Mouse (Mus musculus) limb, embryonic 11.5 days (tissue): Measurements from ENCODE around the gene Lamc1. TPM values are rescaled to one million over a fixed set of nuclear protein-coding genes. Genes with fewer than 3 reads are reported as not detected.
A peak's percentile ranks its signal among the peaks of the same experiment; 100 is the strongest.

Source experiments
- ATAC-seq: fragments of 200-750 bp; cut with Nextera tagmentation; 2 replicates; pipeline ENCODE4 v1.8.0; 2017; ENCODE audit warnings: low read depth; ENCODE audit not compliant: insufficient number of reproducible peaks, low FRiP score, low TSS enrichment
- DNase-seq: peaks from one replicate; pipeline ENCODE4 v3.0.0-alpha.2; 2015; ENCODE audit warnings: low spot score
- H3K27ac ChIP-seq: fragments of 300-500 bp; sonication (generic); replicated peaks from 2 replicates; pipeline ENCODE4 v1.5.1; 2014; ENCODE audit warnings: low read depth, mild to moderate bottlenecking, low read length
- H3K27me3 ChIP-seq: fragments of 300-500 bp; sonication (generic); 2 replicates; pipeline ENCODE4 v1.6.1; 2014; ENCODE audit warnings: mild to moderate bottlenecking, low read length, mixed read lengths; ENCODE audit not compliant: control insufficient read depth, insufficient read depth
- H3K36me3 ChIP-seq: fragments of 300-500 bp; sonication (generic); 2 replicates; pipeline ENCODE4 v1.6.1; 2014; ENCODE audit warnings: mild to moderate bottlenecking, low read length, moderate library complexity, mixed read lengths; ENCODE audit not compliant: control insufficient read depth, insufficient read depth
- H3K4me1 ChIP-seq: fragments of 300-500 bp; sonication (generic); 2 replicates; pipeline ENCODE4 v1.6.1; 2014; ENCODE audit warnings: low read length, mixed read lengths; ENCODE audit not compliant: control insufficient read depth, insufficient read depth
- H3K4me2 ChIP-seq: fragments of 300-500 bp; sonication (generic); 2 replicates; pipeline ENCODE4 v1.6.1; 2014; ENCODE audit warnings: low read depth, mild to moderate bottlenecking, moderate library complexity; ENCODE audit not compliant: severe bottlenecking
- H3K4me3 ChIP-seq: fragments of 300-500 bp; sonication (generic); 2 replicates; pipeline ENCODE4 v1.5.1; 2014; ENCODE audit warnings: low read depth, low read length
- H3K9ac ChIP-seq: fragments of 300-500 bp; sonication (generic); 2 replicates; pipeline ENCODE4 v1.6.1; 2014; ENCODE audit warnings: mild to moderate bottlenecking, low read length
- H3K9me3 ChIP-seq: fragments of 300-500 bp; sonication (generic); 2 replicates; pipeline ENCODE4 v1.6.1; 2016; ENCODE audit warnings: low read length; ENCODE audit not compliant: control insufficient read depth
- WGBS: fragments of 180-500 bp; shearing (Covaris S2); extraction: QIAGEN DNeasy Blood & Tissue Kit; methylation state at CpG from one replicate; pipeline ENCODE4 v1.1.7; 2014; 5-methylcytosine and 5-hydroxymethylcytosine counted together
- polyA plus RNA-seq: library from polyadenylated mRNA; unstranded; fragments of >200 nt; fragmentation: Nextera tagmentation; extraction: Ambion mirVana; gene quantifications from 2 replicates; pipeline ENCODE4 v1.2.1, GENCODE M21; 2014

Gene Lamc1
- polyA plus RNA-seq, 1 experiment from 2014 or later: 29.9 TPM

DNA sequence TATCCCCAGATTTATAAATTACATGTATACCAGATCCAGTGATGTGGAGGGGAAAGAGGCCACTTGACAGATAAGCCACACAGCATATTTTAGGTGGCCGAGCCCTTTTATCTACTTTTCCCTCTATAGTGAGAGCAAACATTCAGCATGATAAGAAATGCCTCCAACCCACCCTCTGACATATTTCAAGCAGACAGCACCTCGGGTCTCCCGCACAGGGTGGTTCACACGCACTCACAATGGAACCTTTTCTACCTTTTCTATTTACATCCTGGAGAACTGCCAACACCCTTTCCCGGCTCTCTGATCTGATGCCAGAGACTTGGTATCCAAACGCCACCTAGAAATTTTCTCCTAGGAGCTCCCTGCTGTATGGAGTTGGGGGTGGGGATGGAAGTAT is 58.0 kb downstream of the Lamc1 start:
- Histone ChIP-seq H3K9me3 (no peaks in the 10 kb centered on the region), H3K9ac (no peak overlapping the region), H3K4me3 (no peak overlapping the region), H3K4me1 (no peaks in the 10 kb centered on the region), H3K27me3 (no peaks in the 10 kb centered on the region), H3K27ac (no peak overlapping the region), H3K36me3 (no peaks in the 10 kb centered on the region), H3K4me2 (no peak overlapping the region)
- DNase-seq (no peak), ATAC-seq (no peak)
- WGBS: 81% methylated on average over 6 of the region's 6 CpGs

DNA sequence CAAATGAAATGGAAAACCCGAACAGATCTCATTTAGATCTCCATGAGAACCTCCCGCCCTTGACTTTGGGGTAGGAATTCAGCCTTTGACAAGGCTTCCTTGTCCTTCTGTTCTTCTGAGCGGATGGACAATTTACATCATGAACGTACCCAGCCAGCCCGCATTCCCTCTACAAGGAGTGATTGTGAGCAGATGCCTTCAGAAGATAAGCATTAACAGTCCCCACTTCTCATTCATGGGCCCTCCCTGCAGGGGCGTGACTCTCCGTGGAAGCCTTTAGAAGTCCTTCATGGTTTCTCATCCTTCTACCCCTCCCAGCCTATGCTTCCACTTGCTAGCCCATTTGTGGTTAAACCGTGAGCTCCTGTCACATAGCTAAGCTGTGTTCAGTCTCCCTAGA is 58.9 kb downstream of the Lamc1 start:
- H3K4me2 ChIP-seq: no peak overlapping the region
- no peaks in the 10 kb centered on the region for H3K4me1 ChIP-seq
- H3K27me3 ChIP-seq: no peaks in the 10 kb centered on the region
- H3K36me3 ChIP-seq: no peaks in the 10 kb centered on the region
- DNase-seq: no peak
- ATAC-seq: no peak
- H3K27ac ChIP-seq: no peak overlapping the region
- 61% methylated on average over 8 of the region's 8 CpGs for WGBS
- no peaks in the 10 kb centered on the region for H3K9me3 ChIP-seq
- H3K4me3 ChIP-seq: no peak overlapping the region
- H3K9ac ChIP-seq: no peak overlapping the region

DNA sequence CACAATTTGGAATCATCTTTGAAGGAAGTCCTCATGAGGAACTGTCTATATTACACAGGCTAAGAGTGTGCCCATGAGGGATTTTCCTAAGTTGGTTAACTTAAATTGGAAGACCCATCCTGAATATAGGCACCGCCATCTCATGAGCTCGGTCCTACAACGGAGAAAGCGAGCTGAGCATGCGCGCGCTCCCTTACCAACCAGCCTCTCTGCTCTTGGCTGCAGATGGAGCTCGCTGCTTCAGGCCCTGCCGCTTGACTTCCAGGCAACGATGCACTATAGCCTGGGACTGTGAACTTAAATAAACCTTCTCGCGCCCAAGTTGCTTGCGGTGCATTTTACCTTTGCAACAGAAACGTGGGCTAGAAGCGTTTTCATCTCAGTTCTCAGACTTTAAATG is 61.8 kb downstream of the Lamc1 start:
- ATAC-seq: no peak
- whole genome bisulfite sequencing: 94% methylated on average over 15 of the region's 15 CpGs
- DNase-seq: no peak
- H3K4me1 ChIP-seq: no peaks in the 10 kb centered on the region
- no peaks in the 10 kb centered on the region for H3K9me3 ChIP-seq
- no peak overlapping the region for H3K4me2 ChIP-seq
- no peaks in the 10 kb centered on the region for H3K27me3 ChIP-seq
- H3K4me3 ChIP-seq: no peak overlapping the region
- no peak overlapping the region for H3K9ac ChIP-seq
- H3K27ac ChIP-seq: no peak overlapping the region
- no peaks in the 10 kb centered on the region for H3K36me3 ChIP-seq

DNA sequence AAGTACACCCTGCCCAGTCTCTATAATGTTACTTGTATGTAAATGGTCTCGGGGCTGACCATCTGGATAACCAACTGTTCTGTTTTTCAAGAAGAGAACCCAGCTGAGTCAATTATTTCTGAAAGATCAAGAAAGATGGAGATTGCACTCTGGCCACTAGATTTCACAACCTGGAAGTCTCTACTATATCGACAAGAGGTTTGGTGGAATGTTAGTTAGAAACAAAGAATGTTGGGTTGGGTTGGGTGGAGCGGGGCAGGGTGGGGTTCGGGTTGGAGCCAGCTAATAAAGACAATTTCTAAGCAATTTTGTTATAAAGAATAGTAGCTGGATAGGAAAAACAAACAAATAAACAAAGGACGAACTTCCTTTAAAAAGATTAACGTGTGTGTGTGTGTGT is 62.9 kb downstream of the Lamc1 start:
- WGBS: 91% methylated on average over 6 of the region's 6 CpGs
- Histone ChIP-seq H3K9me3 (no peaks in the 10 kb centered on the region), H3K27ac (no peak overlapping the region), H3K27me3 (no peaks in the 10 kb centered on the region), H3K36me3 (no peaks in the 10 kb centered on the region), H3K4me3 (no peak overlapping the region), H3K9ac (no peak overlapping the region), H3K4me2 (no peak overlapping the region), H3K4me1 (0 out of 2 replicates have a peak, but pooled peaks cover 3% of the 10 kb centered on the region)
- no peak for DNase-seq
- ATAC-seq: no peak

DNA sequence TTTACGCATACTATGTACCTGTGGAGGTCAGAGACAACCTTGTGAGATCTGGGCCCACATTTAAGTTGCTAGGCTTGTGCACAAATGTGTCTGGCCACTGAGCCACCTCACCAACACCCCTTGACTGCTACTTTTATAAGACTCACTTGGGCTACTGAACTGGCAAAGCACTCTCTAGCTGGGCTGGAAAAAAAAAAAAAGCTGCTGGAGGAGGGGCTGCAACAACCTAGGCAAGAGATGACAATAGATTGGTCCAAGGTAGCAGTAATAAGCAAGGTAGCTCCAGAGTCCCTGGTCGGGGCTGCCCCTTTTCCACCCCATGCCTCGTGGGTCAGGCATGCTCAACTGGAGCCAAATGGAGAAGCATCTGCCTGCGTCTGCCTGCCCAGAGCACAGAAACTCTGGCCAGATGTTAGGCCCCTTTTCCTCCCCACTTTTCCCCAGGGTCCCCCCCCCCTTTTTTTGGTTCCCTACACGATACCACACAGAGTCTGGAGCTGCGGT is 63.7 kb downstream of the Lamc1 start:
- no peak for DNase-seq

DNA sequence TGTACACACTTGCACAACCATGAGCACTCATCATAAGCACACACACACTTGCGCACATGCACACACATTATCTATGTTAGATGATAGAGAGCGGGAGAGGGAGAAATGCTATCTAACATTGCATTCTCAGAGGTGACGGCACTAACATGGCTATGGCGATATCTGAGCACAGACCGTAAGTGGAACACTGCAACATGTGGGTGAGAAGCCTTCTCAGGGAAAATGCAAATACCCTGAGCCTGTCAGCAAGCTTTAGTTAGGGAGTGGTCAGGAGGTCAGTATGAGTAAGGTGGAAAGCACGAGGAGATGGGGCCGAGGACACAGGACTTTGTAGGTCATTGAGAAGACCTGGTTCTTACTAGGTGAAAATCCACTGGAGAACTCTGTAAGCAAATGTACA is 64.3 kb downstream of the Lamc1 start:
- Histone ChIP-seq H3K27me3 (no peaks in the 10 kb centered on the region), H3K9me3 (no peaks in the 10 kb centered on the region), H3K4me3 (no peak overlapping the region), H3K4me1 (0 out of 2 replicates have a peak, but pooled peaks cover 3% of the 10 kb centered on the region), H3K4me2 (no peak overlapping the region), H3K27ac (no peak overlapping the region), H3K36me3 (no peaks in the 10 kb centered on the region), H3K9ac (no peak overlapping the region)
- 93% methylated on average over 7 of the region's 7 CpGs for WGBS
- ATAC-seq: no peak
- DNase-seq: no peak

More for the DNA sequence above, 63.7 kb downstream of the Lamc1 start:
- H3K36me3 ChIP-seq: no peaks in the 10 kb centered on the region
- H3K27ac ChIP-seq: no peak overlapping the region
- no peak for ATAC-seq
- no peak overlapping the region for H3K9ac ChIP-seq
- no peak overlapping the region for H3K4me2 ChIP-seq
- no peaks in the 10 kb centered on the region for H3K27me3 ChIP-seq
- H3K9me3 ChIP-seq: no peaks in the 10 kb centered on the region
- no peak overlapping the region for H3K4me3 ChIP-seq
- 0 out of 2 replicates have a peak, but pooled peaks cover 3% of the 10 kb centered on the region for H3K4me1 ChIP-seq
- 76% methylated on average over 6 of the region's 6 CpGs for WGBS

DNA sequence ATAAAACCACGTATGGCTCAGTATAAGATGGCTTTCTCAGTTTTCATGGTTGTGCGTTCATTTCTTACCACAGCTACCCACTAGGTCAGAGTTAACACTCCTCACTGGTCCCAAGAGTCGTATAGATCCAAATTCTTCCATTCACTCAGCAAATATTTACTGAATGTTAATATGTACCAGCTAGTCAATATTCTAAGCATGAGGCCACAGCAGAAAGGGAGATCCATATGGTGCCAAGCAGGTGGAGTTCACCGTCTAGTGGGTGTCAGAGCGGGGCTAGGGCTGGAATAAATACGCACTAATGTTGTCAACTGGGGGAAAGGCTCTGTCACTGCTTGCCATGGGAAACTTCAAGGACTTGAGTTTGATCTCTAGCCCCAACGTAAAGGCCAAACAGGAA is 64.9 kb downstream of the Lamc1 start:
- 91% methylated on average over 7 of the region's 7 CpGs for WGBS
- Histone ChIP-seq H3K9ac (no peak overlapping the region), H3K9me3 (no peaks in the 10 kb centered on the region), H3K27ac (no peak overlapping the region), H3K4me2 (no peak overlapping the region), H3K27me3 (no peaks in the 10 kb centered on the region), H3K4me1 (0 out of 2 replicates have a peak, but pooled peaks cover 3% of the 10 kb centered on the region), H3K36me3 (no peaks in the 10 kb centered on the region), H3K4me3 (no peak overlapping the region)
- DNase-seq (no peak), ATAC-seq (no peak)

DNA sequence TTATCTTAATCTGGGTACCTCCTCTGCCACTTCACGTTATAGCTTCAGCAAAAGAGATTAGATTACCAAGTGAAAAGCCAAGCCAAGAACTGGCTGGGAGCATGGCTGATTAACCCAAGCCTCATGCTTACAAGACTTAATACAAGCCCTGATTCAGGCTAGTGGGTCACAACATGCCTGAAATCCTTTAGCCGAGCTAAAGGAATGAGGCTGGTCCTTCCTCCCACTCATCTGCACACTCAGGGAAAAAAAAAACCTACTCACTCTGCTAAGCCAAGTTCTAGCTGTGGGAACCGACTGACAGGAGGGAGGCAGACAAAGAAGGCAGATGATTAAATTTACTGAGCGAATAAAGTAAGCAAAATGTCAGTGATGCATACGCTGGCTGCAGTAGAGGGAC is 65.7 kb downstream of the Lamc1 start:
- 0 out of 2 replicates have a peak, but pooled peaks cover 3% of the 10 kb centered on the region for H3K4me1 ChIP-seq
- no peaks in the 10 kb centered on the region for H3K36me3 ChIP-seq
- DNase-seq (no peak), ATAC-seq (no peak)
- no peaks in the 10 kb centered on the region for H3K27me3 ChIP-seq
- no peak overlapping the region for H3K4me2 ChIP-seq
- H3K9me3 ChIP-seq: no peaks in the 10 kb centered on the region
- no peak overlapping the region for H3K27ac ChIP-seq
- WGBS: 88% methylated on average over 5 of the region's 5 CpGs
- no peak overlapping the region for H3K4me3 ChIP-seq
- H3K9ac ChIP-seq: no peak overlapping the region

DNA sequence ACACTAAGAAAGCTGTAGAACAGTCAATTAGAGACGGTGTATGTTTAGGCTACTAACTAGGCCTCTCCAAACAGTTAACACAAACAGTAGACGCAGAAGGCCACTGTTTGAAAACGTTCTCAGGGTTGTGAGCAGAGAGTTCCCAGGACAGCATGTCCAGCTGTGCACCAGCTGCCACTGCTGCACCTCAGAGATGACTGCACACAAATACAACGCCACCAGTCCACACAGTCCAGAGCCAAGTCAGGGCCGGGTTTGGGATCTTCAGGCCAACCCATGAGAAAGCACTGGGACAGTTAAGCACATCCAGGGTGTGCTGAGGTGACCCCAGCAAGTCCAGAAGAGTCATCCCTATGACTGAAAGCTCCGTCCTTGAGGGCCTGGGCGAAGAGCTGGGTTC is 67.0 kb downstream of the Lamc1 start:
- Histone ChIP-seq H3K27me3 (no peaks in the 10 kb centered on the region), H3K4me3 (no peak overlapping the region), H3K4me1 (0 out of 2 replicates have a peak, but pooled peaks cover 3% of the 10 kb centered on the region), H3K9ac (no peak overlapping the region), H3K4me2 (no peak overlapping the region), H3K36me3 (no peaks in the 10 kb centered on the region), H3K9me3 (no peaks in the 10 kb centered on the region), H3K27ac (0 out of 2 replicates have a peak overlapping the region, but pooled peaks have one; percentile 42)
- no peak for DNase-seq
- no peak for ATAC-seq
- 68% methylated on average over 7 of the region's 7 CpGs for WGBS
